Mouse (Mus musculus) heart, postnatal 0 days (tissue): Measurements from ENCODE around the gene Gm20696.

ENCODE experiments used
- CTCF ChIP-seq: IDR thresholded peaks from 2 replicates; pipeline ENCODE4 v1.5.1; 2016; ENCODE audit warnings: antibody characterized with exemption, control low read depth, low read depth
- EP300 ChIP-seq: IDR thresholded peaks from 2 replicates; pipeline ENCODE4 v1.6.1; 2016; ENCODE audit warnings: antibody characterized with exemption, low read depth

DNA sequence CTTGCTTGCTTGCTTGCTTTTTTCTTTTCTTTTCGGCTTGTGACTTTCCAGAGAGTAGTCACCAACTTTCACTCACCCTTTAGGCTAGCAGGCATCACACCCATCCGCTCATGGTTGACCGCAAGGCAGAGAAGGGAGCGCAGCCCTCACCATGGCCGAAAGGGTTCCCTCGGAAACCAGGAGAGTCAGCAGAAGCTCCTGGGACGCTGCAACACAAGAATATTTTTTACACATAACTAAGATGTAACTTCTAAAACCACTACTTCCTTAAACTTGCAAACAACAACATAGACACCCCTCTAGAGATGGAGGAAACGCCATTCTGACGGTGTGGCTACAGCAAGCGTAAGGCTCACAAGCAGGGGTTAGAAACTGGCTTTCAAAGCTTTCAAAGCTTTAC is 231.5 kb downstream of the Gm20696 start:
- TF ChIP-seq CTCF, result no peak
- TF ChIP-seq EP300, result no peak
